Mouse (Mus musculus) A20 (cell line): ENCODE data around the gene Syn2.
"Not testable (repeated sequence)": the region's sequence is repeated elsewhere in the genome, so short reads cannot be mapped to it uniquely, and the experiment has no call there.

Source experiments
- DNase-seq: peaks from one replicate; pipeline ENCODE4 v3.0.0-alpha.2; 2011; ENCODE audit warnings: low read depth, low spot score

The Syn2 gene

DNA sequence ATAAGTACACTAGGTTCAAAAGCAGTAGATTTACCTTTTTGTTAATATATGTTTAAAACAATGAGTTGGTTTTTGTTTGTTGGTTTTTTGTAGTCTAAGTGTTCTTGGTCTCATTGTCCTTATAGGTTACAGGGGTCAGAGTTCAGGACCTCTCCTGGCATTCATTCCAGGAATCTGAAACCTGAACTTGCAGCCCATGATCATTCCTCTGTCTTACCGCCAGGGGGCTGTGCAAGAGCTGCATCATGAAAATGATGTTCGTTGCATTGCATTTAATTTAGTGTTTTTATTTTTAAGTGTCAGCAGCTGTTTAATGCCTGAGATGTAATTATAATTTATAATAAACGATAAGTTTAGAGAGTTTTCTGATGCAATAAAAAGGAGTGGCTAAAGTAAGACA lies 40.1 kb downstream of the Syn2 start:
- peak; percentile 39 for DNase-seq

- peak; percentile 29 for DNase-seq
Measured at GRCm38 (mm10) chr6:115178826-115179225, 44.1 kb downstream of the Syn2 start.

- no peak for DNase-seq
Measured at GRCm38 (mm10) chr6:115181094-115181493, 46.4 kb downstream of the Syn2 start.

DNA sequence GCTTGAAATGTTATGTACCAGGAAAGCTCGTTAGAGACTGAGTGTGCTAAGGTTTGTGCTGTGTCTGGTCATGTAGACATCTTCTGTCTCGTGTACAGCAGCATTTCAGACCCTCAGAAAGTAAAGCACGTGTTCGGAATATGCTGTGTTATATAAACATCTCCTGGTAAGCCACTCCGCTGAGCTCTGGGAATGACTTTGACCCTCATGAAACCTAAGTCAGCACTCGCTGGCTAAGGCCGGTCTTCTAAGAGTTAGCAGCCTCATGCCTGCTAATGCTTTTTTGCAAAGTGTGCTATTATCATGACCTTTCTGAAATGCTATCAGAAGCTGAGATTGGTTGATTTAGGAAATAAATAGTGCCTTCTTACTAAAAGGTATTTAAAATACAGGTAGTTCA lies 56.4 kb downstream of the Syn2 start:
- no peak for DNase-seq

- DNase-seq = no peak
Measured at GRCm38 (mm10) chr6:115200753-115201152, 66.1 kb downstream of the Syn2 start.

GRCm38 (mm10) chr6:115203029-115203428 lies 68.3 kb downstream of the Syn2 start:
- DNase-seq = peak; percentile 34

DNA sequence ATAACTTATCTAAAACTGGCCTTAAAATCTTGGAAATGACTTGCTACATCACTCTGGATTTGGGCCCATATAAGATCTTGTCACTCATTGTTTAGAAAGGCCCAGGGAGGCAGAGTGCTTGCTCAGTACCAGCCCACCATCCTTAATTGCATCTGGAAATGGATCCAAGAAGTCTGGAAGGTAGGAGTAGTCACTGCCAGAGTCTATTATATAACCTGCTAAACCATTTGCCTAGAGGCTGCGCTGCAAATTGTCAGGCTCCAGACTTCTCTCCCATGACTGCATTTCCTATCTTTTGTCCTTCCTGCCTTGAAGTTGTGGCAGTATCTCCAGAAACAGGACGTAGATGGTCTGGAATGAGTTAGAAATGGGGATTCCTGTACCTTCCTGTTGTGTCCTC lies 75.5 kb downstream of the Syn2 start:
- no peak for DNase-seq

GRCm38 (mm10) chr6:115210820-115211219 lies 76.1 kb downstream of the Syn2 start:
- DNase-seq = no peak

DNA sequence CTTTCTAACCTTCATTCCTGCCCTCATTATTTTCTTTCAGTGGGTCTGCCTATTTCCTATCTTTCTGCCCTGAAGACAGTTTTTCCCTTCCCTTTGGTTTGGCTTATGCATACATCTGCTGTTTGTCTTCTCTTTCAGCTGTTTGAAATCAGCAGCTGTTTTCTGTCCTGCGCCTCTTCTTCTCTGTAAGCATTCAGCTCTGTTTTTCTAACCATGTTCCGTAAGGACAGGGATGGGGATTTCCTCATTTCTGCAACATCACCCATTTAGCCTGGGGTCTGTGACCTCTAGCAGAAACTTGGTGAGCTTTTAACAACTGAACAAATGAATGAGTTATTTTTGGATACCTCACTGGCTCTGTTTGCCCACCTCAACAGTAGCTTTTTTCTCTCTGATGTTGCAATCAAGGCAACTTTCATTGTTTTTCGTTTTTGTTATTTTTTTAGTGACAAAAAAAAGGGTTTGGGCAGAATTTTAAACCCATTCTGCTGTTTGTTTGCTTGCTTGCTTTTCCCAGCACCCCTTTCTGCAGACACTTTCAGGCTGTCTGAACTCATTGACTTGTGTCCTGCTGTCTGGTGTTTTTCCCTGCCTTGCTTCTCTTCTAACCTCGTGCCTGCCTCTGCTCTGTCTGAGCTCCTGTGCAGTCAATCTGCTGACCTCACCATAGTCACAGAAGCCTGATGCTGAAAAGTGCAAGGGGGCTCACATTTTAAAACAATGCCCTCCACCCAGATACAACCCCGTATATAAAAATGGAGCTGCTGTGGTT lies 77.6 kb downstream of the Syn2 start:
- DNase-seq = no peak

DNA sequence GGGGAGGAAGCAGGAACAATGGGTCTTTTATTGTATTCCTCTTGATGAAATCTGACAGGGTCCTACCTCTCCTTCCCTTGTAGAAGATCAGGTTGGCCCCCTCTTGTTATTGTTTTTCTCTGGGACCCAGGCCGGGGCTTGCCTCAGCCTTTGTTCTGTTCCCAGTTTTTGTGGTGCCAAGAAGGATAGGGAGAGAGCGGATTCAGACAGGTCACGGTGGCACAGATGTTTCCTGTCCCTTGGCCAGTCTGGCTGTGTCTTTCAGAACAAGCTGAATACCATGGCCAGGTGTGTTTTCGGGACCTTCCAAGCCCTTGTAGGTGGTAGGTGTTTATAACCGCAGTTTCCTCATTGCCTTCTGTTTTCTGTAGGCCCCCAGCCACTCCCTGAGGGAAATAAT lies 78.4 kb downstream of the Syn2 start:
- DNase-seq = no peak

DNA sequence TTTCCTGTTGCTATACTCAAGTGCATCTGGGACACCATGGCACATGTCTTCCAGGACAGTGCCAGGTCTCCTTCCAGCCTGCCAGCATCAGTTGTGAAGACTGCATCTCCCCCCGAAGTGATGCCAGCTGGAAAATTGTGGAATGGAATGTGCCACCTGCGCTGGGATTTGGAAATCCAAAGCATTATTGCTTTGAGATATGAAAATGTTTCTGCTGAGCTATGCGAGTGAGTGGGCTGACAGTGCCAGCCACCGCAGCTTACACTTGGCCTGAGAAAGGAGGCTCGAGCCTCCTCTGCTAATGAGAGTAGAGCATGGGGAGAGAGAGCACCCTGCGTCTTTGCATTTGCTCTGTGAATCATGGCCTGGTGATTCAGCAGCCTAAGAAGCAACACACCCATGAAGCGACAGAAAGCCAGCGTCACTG lies 86.5 kb downstream of the Syn2 start:
- DNase-seq = no peak

DNA sequence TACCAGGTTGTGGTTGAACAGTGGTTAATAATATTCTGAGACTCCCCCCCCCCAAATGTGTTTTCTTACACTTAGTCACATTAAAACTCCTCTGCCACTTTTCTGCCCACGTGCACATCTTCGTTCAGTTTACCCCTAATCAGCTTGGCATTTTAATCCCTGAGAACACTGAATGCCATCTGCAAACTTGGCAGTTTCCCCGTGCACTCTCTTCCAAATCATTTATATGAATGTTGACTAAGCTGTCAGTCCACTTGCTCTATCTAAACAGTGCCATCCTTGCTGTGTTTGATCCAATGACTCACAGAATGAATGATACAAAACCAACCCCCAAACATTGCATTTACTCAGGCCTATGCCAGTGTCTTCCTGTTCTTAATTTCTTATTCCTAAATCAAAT lies 90.8 kb downstream of the Syn2 start:
- no peak for DNase-seq

DNA sequence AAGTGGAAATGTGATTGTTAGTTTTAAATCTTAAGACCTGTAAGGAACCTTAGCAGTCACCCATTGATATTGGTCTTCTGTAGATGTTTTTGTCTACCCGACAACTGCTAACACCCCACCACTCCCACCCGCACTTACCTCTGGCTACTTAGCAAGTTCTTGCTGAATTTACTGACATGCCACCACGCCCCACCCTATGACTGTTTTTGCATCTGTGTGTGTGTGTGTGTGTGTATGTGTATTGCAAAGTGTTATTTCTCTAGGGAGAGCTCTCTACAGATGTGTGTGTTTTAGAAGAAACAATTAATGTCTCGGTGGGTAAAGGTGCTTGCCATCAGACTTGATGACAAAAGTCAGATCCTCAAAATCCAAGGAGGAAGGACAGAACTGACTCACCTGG lies 92.3 kb downstream of the Syn2 start, which contains the start of gene Gm17482:
Gene Gm17482 (plus strand): TSS at position 301 of the 400 bp plus-strand sequence.
- DNase-seq = no peak

DNA sequence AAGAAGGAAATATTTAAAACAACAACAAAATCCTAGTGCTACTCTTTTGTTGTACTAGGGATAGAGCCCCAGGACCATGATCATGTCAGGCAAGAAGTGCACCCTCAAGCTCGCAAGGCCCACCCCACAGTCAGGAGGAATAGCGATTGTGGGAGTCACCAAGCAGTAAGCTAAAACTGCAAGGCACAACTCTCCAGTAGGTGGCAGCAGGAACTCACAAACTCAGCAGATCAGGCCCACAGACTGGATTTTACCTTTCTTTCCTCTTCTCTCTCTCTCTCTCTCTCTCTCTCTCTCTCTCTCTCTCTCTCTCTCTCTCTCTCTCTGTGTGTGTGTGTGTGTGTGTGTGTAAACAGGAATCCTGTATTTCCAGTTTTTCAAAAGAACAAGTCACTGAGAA lies 92.8 kb downstream of the Syn2 start:
- peak; percentile 68 for DNase-seq

DNA sequence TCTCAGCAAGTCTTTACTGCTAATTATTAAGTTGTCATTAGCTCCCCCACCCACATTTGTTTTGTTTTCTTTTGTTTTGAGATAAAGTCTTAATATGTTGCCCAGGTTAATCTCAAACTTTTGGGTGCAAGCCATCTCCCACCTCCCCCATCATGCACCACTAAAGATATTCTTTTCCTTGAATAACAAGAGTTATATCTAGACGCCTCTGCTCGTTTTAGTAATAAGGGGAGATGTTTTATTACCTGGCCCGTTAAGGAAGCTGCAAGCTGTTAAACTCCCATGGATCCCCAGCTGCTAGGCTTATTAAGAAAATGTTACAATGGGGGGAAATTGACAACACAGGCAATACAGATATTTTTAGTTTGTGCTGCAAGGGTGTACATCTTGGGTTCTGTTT lies 95.9 kb downstream of the Syn2 start:
- no peak for DNase-seq

- no peak for DNase-seq
Measured at GRCm38 (mm10) chr6:115231836-115232235, 97.1 kb downstream of the Syn2 start.

- no peak for DNase-seq
Measured at GRCm38 (mm10) chr6:115232562-115232961, 97.9 kb downstream of the Syn2 start.

DNA sequence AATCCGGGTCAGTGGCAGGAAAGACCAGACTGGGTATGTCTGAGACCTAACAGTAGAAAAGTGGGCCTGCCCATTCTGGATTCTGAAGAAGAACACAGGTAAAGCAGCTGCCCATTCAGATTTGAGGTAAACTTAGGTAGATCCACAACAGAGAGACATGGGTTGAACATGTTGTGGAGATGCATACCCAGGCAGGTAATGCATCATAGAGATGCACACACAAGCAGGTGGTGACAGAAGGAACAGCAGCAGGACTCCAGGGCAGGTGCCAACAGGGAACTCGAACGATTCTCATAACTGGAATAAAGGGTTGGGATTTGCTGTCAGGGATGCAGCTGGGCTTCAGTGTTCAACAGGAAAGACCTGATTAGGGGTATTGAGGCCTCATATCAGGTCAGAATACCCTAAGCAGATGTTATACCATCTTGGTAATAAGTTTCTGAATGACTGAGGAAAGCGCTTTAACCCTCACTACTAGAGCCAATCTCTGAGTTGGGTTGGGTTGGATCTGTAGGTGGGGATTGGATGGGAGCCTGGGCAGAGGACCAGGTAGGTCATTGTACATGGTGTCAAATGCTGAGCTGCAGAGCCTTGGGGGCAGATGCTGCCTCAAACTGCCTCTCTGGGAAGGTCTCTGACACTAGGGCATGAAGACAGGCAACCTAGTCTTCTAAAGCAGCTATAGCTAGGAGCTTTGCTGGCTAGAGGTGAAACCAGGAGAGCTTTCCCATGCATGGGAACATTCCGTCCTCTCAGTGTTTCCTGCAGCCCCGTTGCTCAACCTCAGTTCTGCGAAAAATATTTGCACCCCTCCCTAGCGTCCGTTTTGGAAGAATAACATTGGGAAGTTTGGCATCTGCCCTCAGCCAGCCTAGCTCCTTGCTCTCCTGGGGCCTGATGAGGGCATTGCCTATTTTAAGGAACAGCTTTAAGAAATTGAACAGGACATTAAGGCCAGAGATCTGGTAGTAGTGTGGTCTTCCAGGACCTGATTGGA lies 103.6 kb downstream of the Syn2 start:
- no peak for DNase-seq

GRCm38 (mm10) chr6:115239335-115239734 lies 104.6 kb downstream of the Syn2 start:
- DNase-seq = no peak

GRCm38 (mm10) chr6:115240431-115240830 lies 105.7 kb downstream of the Syn2 start:
- not testable (repeated sequence) for DNase-seq

DNA sequence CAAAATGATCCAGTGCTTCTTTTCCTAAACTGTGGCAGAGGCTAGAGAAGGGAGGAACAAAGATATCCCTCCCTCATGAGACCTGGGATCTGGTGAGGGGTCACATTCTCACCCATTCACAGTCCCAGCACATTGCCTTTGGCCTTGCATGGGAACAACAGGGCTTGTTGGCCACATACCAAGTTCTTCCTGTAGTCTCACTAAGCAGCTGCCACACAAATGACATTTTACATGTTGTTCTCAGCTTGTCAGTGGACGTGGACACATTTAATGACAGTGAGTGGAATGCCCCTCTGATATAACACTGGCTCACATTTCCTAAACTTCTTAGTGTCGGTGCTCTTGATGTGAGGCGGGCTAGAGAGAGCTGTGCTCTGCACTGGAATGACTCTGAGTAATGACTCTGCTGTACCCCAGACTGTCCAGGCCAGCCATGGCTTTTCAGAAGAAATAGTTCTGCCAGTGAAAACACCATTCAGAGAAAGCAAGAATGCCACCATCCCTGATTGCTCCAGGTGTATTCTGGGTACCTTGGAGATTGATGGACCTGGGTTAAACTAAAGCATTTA lies 106.5 kb downstream of the Syn2 start:
- no peak for DNase-seq

DNA sequence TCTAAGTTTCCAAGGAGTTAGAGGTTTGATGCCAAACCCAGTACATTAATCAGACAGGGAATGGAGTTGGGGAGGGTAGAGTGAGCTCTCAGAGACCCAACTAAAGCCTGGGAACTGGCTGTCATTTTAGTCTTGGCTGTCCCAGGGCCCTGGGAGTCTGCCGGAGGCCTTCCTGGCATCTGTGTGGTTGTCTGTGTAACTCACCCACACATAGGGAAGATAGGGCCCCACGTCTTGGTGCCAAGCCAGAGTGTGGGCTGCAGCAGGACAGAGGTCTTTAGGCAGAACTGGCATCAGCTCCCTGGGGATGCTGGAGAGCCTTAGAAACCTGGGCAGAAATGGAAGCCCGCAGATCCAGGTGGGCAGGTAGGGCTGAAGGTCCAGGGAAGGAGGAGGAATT lies 107.2 kb downstream of the Syn2 start:
- DNase-seq = no peak
